Mouse (Mus musculus) heart, postnatal 25 days (tissue): ENCODE results near the gene Apoa5. TPM values are rescaled to one million over a fixed set of nuclear protein-coding genes. Genes with fewer than 3 reads are reported as not detected.

Experiments
- DNase-seq: peaks from one replicate; pipeline ENCODE4 v3.0.0; 2022; ENCODE audit warnings: low spot score
- intact Hi-C: fragments of 180-260 bp; cut with DNase I; formaldehyde crosslinking; loops from one replicate; pipeline ENCODE4 v1.15.1; 2025
- total RNA-seq, 2 experiments: library from RNA; stranded (reverse); gene quantifications; 2 replicates each; pipeline ENCODE4 v1.2.3; 2021

Apoa5 gene
- total RNA-seq, result not detected

GRCm38 (mm10) chr9:46268343-46268873 lies at the start of gene Apoa5:
TSS of gene Apoa5 (plus strand) at chr9:46268633.
- intact Hi-C loops, result no loop called here
- no peak for DNase-seq

GRCm38 (mm10) chr9:46223090-46223489 lies 45.3 kb upstream of the Apoa5 start:
- intact Hi-C loops, result no loop called here
- DNase-seq, result no peak

GRCm38 (mm10) chr9:46224101-46224500 lies 44.3 kb upstream of the Apoa5 start:
- intact Hi-C loops, result no loop called here
- DNase-seq, result no peak

GRCm38 (mm10) chr9:46224945-46225660 lies 43.3 kb upstream of the Apoa5 start:
- intact Hi-C loops, result no loop called here

GRCm38 (mm10) chr9:46227064-46227614 lies 41.3 kb upstream of the Apoa5 start:
- DNase-seq, result no peak
- intact Hi-C loops, result no loop called here

More at GRCm38 (mm10) chr9:46224945-46225660, 43.3 kb upstream of the Apoa5 start:
- DNase-seq, result no peak

- intact Hi-C loops, result no loop called here
Measured at GRCm38 (mm10) chr9:46228491-46228890, 39.9 kb upstream of the Apoa5 start, which contains the start of gene Apoa1. TSS of gene Apoa1 (plus strand) at chr9:46228580.

GRCm38 (mm10) chr9:46229573-46230449 lies 38.6 kb upstream of the Apoa5 start:
- intact Hi-C loops, result no loop called here
- DNase-seq, result peak; percentile 60

More at GRCm38 (mm10) chr9:46228491-46228890, 39.9 kb upstream of the Apoa5 start, which contains the start of gene Apoa1:
- DNase-seq, result no peak

- intact Hi-C loops, result no loop called here
Measured at GRCm38 (mm10) chr9:46230450-46230975, 37.9 kb upstream of the Apoa5 start.

GRCm38 (mm10) chr9:46235196-46235595 lies 33.2 kb upstream of the Apoa5 start:
- no peak for DNase-seq
- intact Hi-C loops, result no loop called here

More at GRCm38 (mm10) chr9:46230450-46230975, 37.9 kb upstream of the Apoa5 start:
- DNase-seq, result no peak

- DNase-seq, result no peak
- intact Hi-C loops, result no loop called here
Measured at GRCm38 (mm10) chr9:46235596-46235648, 33.0 kb upstream of the Apoa5 start, which contains the start of gene Apoc3. TSS of gene Apoc3 (minus strand) at chr9:46235636.

GRCm38 (mm10) chr9:46235649-46236048 lies 32.8 kb upstream of the Apoa5 start:
- no peak for DNase-seq
- intact Hi-C loops, result no loop called here

GRCm38 (mm10) chr9:46238850-46239249 lies 29.6 kb upstream of the Apoa5 start:
- no peak for DNase-seq
- intact Hi-C loops, result no loop called here

- DNase-seq, result no peak
- intact Hi-C loops, result no loop called here
Measured at GRCm38 (mm10) chr9:46240526-46241153, 27.8 kb upstream of the Apoa5 start, which contains the start of gene Apoa4. TSS of gene Apoa4 (plus strand) at chr9:46240696.

- no peak for DNase-seq
- intact Hi-C loops, result no loop called here
Measured at GRCm38 (mm10) chr9:46241818-46242217, 26.6 kb upstream of the Apoa5 start.

- intact Hi-C loops, result no loop called here
- no peak for DNase-seq
Measured at GRCm38 (mm10) chr9:46243122-46243521, 25.3 kb upstream of the Apoa5 start.

- intact Hi-C loops, result no loop called here
- no peak for DNase-seq
Measured at GRCm38 (mm10) chr9:46243584-46243983, 24.8 kb upstream of the Apoa5 start.

GRCm38 (mm10) chr9:46246752-46247324 lies 21.6 kb upstream of the Apoa5 start:
- no peak for DNase-seq

GRCm38 (mm10) chr9:46256177-46256576 lies 12.3 kb upstream of the Apoa5 start:
- no peak for DNase-seq
- intact Hi-C loops, result no loop called here

More at GRCm38 (mm10) chr9:46246752-46247324, 21.6 kb upstream of the Apoa5 start:
- intact Hi-C loops, result loop anchor here (1.0 to 5.0 kb wide), 2 partner anchors 60 to 244 kb away; no protein-coding TSS in a partner anchor

GRCm38 (mm10) chr9:46256658-46257385 lies 11.6 kb upstream of the Apoa5 start:
- DNase-seq, result no peak
- intact Hi-C loops, result no loop called here
